Mouse (Mus musculus) cerebellum, adult (tissue): ENCODE measurements around the gene Gm5114.
A peak's percentile ranks its signal among the peaks of the same experiment; 100 is the strongest.
"Not testable (repeated sequence)": the region's sequence is repeated elsewhere in the genome, so short reads cannot be mapped to it uniquely, and the experiment has no call there.

Experiments
- ATAC-seq: cut with Nextera tagmentation; 2 replicates; pipeline ENCODE4 v1.9.2; 2017; ENCODE audit warnings: mild to moderate bottlenecking, moderate library complexity, mixed read lengths; ENCODE audit not compliant: insufficient number of reproducible peaks, low FRiP score, low TSS enrichment

Gm5114 gene

DNA sequence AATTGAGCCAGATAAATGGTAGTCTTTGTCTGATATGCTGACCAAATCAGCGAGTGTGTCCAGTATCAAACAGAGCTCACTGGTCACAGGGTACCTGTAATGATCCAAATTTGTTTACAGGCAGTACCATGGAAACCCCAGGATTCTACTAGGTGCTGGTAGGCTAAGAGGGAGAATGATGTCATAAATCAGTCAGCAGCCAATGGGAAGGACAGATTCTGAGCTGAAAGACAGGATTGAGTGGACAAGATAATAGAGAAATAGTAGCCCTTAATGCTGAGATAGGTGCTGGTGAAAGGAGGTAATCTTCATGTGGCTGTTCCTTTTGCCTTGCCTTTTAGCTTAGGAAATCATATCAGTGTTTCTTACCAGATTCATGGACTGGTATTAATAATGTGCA is at the start of gene Gm5114:
Gm5114 (minus strand) TSS at position 101 of the 400 bp plus-strand sequence.
- not testable (repeated sequence) for ATAC-seq

DNA sequence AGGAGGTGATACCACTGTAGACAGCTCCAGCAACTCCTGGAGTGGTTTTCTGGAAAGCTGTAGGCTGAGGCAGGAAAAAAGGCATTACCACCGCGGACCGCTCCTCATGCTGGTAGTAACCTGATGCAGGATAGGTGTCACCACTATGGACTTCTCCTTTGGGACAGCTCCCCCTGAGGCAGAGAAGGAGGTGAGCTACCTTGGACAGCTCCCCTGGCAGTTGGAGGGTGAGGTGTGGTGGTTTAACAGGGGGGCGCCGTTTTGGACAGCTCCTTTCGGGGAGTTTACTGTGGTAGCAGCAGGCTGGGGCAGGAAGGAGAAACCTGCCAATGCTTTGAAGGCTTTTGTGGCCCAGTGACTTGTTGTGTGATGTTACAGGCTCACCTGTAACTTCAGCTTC is 42.8 kb upstream of the Gm5114 start:
- no peak for ATAC-seq

DNA sequence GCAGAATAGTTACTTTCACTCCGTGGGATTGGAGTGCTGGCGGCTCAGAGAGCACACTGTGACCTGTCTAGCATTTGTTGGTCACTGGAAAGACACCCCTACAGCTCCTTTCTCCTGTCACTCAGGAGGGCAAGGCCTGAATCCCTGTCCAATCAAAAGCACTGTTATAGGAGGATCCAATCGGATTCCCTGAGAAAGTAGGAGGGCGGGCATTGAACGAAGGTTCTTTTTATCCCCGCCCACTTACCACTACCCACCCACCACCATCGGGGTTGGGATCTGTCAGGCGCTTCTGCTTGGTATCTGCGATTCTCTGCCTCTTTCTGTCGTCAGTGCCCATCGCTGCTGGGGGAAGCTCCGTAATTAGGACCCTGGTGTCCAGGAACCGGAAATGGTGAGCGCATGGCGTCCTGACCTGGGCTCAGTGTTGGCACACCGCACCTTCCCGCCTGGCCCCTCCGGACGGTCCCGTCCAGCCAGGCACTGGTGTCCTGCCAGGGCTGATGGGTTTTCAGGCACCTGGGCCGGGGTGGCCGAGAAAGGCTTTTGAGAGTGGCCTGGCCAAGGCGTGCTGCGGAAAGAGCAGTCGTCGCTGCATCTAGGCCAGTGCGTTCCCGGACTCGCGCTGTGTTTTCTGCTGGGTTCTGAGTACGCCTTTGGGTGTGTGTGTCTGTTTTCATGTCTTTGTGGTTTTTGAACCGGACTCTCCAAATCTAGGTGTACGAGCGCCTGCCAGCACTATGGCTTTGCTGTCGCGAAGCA is 36.5 kb upstream of the Gm5114 start:
- ATAC-seq: peak; percentile 100

DNA sequence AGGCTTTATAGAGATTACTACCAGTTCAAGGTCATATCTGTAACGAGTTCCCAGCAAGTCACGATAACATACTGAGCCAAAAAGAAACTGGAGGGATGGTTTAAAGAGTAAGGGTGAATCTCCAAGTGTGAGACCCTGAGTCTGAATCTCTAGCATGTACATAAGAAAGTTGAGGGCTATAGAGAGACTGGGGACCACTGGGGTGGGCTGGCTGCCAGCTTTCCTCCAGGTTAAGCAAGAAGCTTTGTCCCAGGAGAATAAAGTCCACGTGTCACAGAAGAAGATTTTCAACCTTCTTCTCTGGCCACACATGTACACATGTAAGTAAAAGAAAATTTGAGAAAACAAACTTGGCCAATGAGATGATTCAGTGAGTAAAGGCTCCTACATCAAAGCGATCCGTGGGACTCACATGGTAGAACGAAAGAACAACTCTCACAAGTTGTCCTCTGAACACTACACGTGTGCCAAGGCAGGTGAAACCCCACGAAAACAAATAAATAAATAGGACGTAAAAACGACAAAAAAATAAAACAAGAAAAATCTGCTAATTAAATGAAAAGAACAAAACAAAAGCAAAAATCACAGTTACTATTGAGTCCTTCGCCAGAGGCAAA is 35.8 kb upstream of the Gm5114 start:
- no peak for ATAC-seq

- ATAC-seq: no peak
Observed at GRCm38 (mm10) chr7:39441237-39441636, 28.3 kb upstream of the Gm5114 start.

DNA sequence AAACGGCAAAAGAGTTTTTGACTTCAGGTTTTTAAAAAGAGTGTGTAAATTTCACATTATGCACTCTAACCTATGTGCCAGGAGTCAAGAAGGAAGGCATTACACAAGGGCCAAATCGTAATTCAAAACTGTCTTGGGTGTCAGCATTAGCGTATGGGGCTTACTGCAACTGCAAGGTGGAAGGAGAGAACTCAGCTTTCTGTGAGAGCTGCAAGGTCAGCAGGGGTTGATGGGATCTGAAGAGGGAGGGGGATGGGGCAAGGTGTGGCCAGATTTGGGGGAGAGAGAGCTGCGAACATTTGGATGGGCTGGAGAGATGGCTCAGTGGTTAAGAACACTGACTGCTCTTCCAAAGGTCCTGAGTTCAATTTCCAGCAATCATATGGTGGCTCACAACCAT is 27.4 kb upstream of the Gm5114 start:
- ATAC-seq: no peak
